Mouse (Mus musculus): ENCODE data around the gene Cyp3a16. TPM values are rescaled to one million over a fixed set of nuclear protein-coding genes. Genes with fewer than 3 reads are reported as not detected.
"Not testable (repeated sequence)": the region's sequence is repeated elsewhere in the genome, so short reads cannot be mapped to it uniquely, and the experiment has no call there.

The Cyp3a16 gene
- not detected for total RNA-seq (2021)
- long read RNA-seq, experiment 1: 0 reads
- long read RNA-seq, experiment 2: 0 reads

DNA sequence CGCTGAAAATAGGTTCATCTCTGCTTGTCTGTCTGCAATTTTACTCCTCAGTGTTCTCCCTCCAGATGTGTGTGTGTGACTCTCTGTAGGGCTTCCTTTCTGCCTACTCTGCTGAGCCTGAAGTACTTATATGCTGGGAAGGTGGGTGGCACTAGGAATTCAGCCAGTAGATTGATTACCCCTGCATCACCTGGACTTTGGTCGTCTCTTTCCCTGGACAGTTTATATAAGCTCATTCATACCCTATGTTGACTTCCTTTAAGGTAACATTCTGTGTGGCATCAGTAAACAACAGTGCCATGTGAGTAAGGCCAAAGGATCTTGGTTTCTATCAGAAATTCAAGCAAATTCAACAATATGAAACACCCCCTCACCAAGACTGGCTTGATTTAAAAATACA, at the start of gene Cyp3a16:
Gene Cyp3a16, minus strand, starts transcription at position 101 of the 400 bp plus-strand sequence.
- H3K4me3 ChIP-seq; DNase-seq; intact Hi-C loops (cut with DNase I); H3K27ac ChIP-seq: not testable (repeated sequence)

DNA sequence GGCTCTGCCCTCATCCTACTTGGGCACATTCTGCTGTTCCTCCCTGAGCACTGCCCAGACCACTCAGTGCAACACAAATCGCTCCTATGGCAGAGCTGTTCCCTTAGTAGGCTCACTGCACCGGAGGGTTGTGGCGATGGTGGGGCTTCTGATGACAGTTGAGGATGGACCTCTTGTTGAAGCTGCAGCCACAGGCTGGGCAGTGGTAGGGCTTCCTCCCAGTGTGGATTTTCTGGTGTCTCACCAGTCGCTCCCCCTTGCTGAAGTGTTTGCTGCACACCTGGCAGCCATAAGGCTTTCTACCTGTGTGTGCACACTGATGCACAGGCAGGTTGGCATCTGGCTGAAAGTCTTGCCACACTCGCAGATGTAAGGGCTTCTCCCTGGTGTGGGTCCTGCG, 20.8 kb upstream of the Cyp3a16 start:
- H3K4me3 ChIP-seq: no peak overlapping the region
- intact Hi-C loops (cut with DNase I): no loop called here
- H3K27ac ChIP-seq: no peak overlapping the region
- DNase-seq: no peak
- no peak for TF ChIP-seq CTCF (IDR thresholded peaks at IDR 0.05)

DNA sequence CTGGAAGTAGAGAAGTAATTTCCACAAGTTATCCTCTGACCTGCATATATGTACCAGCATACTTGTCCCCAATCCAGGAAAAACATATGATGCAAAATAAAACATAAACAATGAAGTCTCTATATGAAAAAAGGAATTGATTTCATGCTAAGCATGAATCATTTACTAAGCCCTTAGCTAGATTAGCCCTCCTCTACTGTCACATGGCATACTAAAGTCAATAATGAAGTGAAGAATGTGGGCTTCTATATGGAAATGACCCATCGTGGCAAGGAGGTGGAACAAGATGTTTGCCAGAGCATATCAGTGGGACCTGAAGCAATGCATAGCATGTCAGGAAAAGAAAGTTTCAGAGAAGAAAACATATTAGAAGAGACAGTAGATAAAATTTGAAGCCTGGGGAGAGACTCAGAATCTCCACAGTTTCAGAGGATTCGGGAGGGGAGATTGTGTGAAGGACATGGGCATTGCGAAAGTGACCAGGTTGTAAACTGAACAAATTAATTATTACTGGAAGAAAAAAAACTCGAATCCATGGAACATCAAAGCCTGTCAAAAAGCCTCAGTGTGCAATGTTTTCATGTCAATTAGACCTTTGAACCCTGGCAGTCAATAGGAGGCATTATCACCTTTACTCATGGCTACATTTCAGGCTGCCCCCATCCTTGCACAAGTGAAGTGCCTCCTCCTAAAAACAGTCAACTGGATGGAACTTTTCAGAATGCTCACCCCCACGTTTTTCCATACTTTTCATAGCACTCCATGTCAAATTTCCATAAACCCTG, 5.0 kb downstream of the Cyp3a16 start:
- intact Hi-C loops (cut with DNase I): no loop called here
- TF ChIP-seq CTCF (IDR thresholded peaks at IDR 0.05): no peak

DNA sequence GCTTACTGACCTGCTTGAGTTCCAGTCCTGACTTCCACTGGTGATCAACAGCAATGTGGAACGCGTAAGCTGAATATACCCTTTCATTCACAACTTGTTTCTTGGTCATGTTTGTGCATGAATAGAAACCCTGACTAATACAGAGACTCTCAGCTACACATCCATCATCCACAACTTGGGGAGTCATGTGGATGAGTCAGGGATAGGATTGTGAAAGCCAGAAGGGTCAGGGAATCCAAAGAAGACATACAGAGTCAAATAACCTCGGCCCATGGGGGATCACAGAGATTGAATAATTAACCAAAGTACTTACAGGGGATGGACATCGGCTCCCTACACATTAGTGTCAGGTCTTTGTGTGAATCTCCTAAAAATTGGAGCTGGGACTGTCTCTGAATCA, 7.2 kb downstream of the Cyp3a16 start:
- no peak overlapping the region for H3K4me3 ChIP-seq
- DNase-seq: no peak
- TF ChIP-seq CTCF (IDR thresholded peaks at IDR 0.05): no peak
- intact Hi-C loops (cut with DNase I): no loop called here
- H3K27ac ChIP-seq: no peak overlapping the region

More for the DNA sequence above, 5.0 kb downstream of the Cyp3a16 start:
- Histone ChIP-seq H3K4me3 (no peak overlapping the region), H3K27ac (no peak overlapping the region)
- no peak for DNase-seq

DNA sequence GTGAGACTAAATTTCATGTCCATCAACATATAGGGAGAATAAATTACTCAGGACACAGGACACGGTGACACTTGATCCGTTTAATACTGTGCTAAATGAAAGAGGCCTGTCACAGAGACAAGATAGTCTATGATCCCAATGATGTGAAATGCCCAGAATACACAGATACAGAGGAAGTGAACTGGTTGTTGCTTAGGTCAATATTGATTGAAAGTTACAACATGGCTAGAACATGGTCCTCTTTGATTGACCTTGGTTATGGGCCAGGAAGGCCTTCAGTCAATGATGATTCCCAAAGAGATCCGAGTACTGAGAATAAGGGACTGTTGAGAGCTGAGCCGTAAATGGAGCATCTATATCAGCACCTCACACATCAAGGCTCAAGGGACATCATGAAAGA, 15.1 kb downstream of the Cyp3a16 start:
- no peak for DNase-seq
- Histone ChIP-seq H3K27ac (no peak overlapping the region), H3K4me3 (no peak overlapping the region)
- no peak for TF ChIP-seq CTCF (IDR thresholded peaks at IDR 0.05)
- intact Hi-C loops (cut with DNase I): no loop called here

DNA sequence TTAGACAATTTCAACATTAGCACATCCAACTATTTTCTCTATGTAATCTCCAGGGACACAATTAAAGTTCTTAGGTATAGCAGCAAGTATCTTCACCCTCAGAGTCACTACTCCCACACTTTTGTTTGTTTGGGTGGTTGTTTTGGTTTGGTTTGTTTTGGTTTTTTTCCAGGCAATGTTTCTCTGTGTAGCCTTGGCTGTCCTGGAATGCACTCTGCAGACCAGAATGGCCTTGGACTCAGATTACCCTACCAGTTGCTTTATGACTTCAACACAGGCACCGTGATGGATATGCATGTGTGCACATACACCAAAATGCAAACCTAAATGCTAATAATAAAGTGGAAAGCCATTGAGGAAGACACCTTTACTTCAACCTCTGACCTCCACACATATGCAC, 35.8 kb downstream of the Cyp3a16 start:
- intact Hi-C loops (cut with DNase I): no loop called here
- no peak for TF ChIP-seq CTCF (IDR thresholded peaks at IDR 0.05)
- no peak overlapping the region for H3K27ac ChIP-seq
- DNase-seq: no peak
- H3K4me3 ChIP-seq: no peak overlapping the region

DNA sequence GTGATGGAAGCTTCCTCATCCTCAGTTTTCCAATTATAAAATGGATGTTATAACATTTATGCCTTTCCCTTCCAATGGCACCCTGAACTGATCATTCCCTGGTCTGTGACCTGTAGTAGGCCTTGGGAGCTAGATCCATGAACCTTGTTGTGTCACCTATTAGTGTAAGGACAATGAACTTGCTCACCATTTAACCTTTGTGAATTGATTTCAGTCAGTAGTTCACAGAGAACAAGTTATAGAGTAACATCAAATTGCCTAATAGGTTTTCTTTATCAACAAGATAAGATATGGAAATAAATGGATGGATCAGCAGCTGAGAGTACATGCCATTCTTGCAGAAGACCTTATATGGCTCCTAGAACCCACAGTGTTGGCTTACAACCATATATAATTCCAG, 38.5 kb downstream of the Cyp3a16 start:
- intact Hi-C loops (cut with DNase I): no loop called here
- no peak for DNase-seq

DNA sequence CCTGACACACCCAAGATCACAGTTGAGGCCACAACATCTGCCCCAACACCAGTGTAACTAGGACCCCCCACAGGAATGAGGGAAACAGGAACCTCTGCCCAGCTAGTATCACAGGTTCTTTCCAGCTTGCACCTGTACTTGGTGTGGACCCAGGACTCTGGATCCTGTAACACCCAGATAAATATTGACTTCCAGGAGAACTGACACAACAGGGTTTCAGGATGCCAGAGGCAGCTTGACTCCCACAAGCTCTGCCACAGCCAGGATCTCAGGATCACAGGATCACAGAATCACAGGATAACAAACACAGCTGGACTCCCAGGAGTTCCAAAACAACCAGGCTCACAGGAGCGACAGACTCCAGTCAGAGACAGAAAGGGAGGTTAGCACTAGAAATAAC, 47.2 kb downstream of the Cyp3a16 start:
- intact Hi-C loops (cut with DNase I): no loop called here
- no peak for TF ChIP-seq CTCF (IDR thresholded peaks at IDR 0.05)
- no peak for DNase-seq
- Histone ChIP-seq H3K27ac (no peak overlapping the region), H3K4me3 (no peak overlapping the region)

More for the DNA sequence above, 38.5 kb downstream of the Cyp3a16 start:
- H3K4me3 ChIP-seq: no peak overlapping the region
- no peak for TF ChIP-seq CTCF (IDR thresholded peaks at IDR 0.05)
- H3K27ac ChIP-seq: no peak overlapping the region

DNA sequence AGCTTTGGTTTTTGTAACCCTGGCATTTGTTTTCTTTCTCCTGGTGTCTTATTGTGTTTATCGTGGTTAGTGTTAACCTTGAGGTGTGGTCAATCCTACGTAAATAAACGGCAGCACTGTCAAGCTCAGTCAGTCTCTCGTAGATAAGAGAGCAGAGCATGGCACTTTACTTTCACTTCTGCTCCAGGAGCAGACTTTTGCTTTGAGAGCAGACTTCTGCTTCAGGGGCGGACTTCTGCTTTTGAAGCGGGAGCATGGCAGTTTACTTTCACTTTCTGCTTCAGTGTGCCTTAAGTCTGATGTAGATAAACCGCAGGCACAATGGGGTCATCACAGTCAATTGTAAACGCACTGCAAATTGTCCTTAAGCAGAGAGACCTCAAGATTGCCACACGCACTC, 54.1 kb downstream of the Cyp3a16 start:
- H3K27ac ChIP-seq; H3K4me3 ChIP-seq; intact Hi-C loops (cut with DNase I); DNase-seq: not testable (repeated sequence)

Other genes starting within 250 kb of the Cyp3a16 start
- gene Zfp655, start 238.0 kb downstream of the Cyp3a16 start, total RNA-seq (2021): 10 to 100 TPM; 14.3 to 15.2 TPM
- 1 to 10 TPM; 8.8 to 9.4 TPM for gene Zscan25, start 189.2 kb downstream of the Cyp3a16 start, total RNA-seq (2021)
- not detected for gene Cyp3a57, start 124.4 kb downstream of the Cyp3a16 start, total RNA-seq (2021)
- gene Cyp3a41b, start 115.0 kb upstream of the Cyp3a16 start, total RNA-seq (2021): not detected